Mouse (Mus musculus) right cerebral cortex, postnatal 25 days (tissue): ENCODE data around the gene Otulin.
A peak's percentile ranks its signal among the peaks of the same experiment; 100 is the strongest.

ENCODE experiments used
- DNase-seq: peaks from one replicate; pipeline ENCODE4 v3.0.0; 2022

Otulin gene

GRCm38 (mm10) chr15:27612533-27613221, 17.8 kb downstream of the Otulin start:
- peak; percentile 67 for DNase-seq

- DNase-seq: no peak
These were observed 20.9 kb downstream of the Otulin start for GRCm38 (mm10) chr15:27609554-27609953.

GRCm38 (mm10) chr15:27605252-27605651, 25.2 kb downstream of the Otulin start:
- no peak for DNase-seq

- no peak for DNase-seq
These were observed 25.9 kb downstream of the Otulin start for GRCm38 (mm10) chr15:27604558-27604957.

GRCm38 (mm10) chr15:27600524-27600923, 30.0 kb downstream of the Otulin start:
- no peak for DNase-seq

- DNase-seq: no peak
These were observed 31.6 kb downstream of the Otulin start for GRCm38 (mm10) chr15:27598786-27599385.

GRCm38 (mm10) chr15:27597516-27597915, 33.0 kb downstream of the Otulin start:
- DNase-seq: no peak

GRCm38 (mm10) chr15:27596463-27597140, 33.9 kb downstream of the Otulin start:
- peak; percentile 47 for DNase-seq

GRCm38 (mm10) chr15:27595560-27595959, 34.9 kb downstream of the Otulin start:
- no peak for DNase-seq

GRCm38 (mm10) chr15:27594973-27595372, 35.5 kb downstream of the Otulin start:
- no peak for DNase-seq

- peak; percentile 48 for DNase-seq
These were observed 36.8 kb downstream of the Otulin start for GRCm38 (mm10) chr15:27593717-27594116.

GRCm38 (mm10) chr15:27592620-27593320, 37.7 kb downstream of the Otulin start:
- no peak for DNase-seq

- DNase-seq: no peak
These were observed 39.7 kb downstream of the Otulin start for GRCm38 (mm10) chr15:27590812-27591211.

GRCm38 (mm10) chr15:27588087-27588826, 42.2 kb downstream of the Otulin start:
- no peak for DNase-seq

GRCm38 (mm10) chr15:27586093-27586480, 44.4 kb downstream of the Otulin start:
- no peak for DNase-seq

GRCm38 (mm10) chr15:27585466-27586092, 44.9 kb downstream of the Otulin start:
- DNase-seq: no peak

- no peak for DNase-seq
These were observed 46.9 kb downstream of the Otulin start for GRCm38 (mm10) chr15:27583620-27584019.

GRCm38 (mm10) chr15:27583042-27583441, 47.5 kb downstream of the Otulin start:
- DNase-seq: peak; percentile 54

GRCm38 (mm10) chr15:27582428-27582827, 48.1 kb downstream of the Otulin start:
- no peak for DNase-seq

GRCm38 (mm10) chr15:27581640-27582039, 48.9 kb downstream of the Otulin start:
- no peak for DNase-seq

- no peak for DNase-seq
These were observed 49.7 kb downstream of the Otulin start for GRCm38 (mm10) chr15:27580771-27581170.

- no peak for DNase-seq
These were observed 50.6 kb downstream of the Otulin start for GRCm38 (mm10) chr15:27579853-27580252.
